8 mouse cellular contexts compared by ENCODE assay signal in genomic region chr10:62339211-62340094, GRCm38 (mm10). TPM values are rescaled to one million over a fixed set of nuclear protein-coding genes. Genes with fewer than 3 reads are reported as not detected.
DNase-seq lines count a peak whose midpoint lies in the region; ATAC-seq lines count a peak whose summit lies in the region.

No protein-coding gene starts in this region.

- peak overlapping the region; percentile 83 for H3K4me2 ChIP-seq in hindbrain, embryonic 11.5 days (replicated peaks; ENCODE audit: low read depth, low read length)

- peak overlapping the region; percentile 50 for H3K4me3 ChIP-seq in hindbrain, embryonic 11.5 days (ENCODE audit: low read depth, low read length)

- H3K4me1 ChIP-seq in hindbrain, embryonic 11.5 days (replicated peaks; ENCODE audit: control insufficient read depth, insufficient read depth, low read length) = no peaks in the 10 kb centered on the region; the same call in 1 of the 2 replicates

- peak overlapping the region; percentile 84 for H3K27ac ChIP-seq in hindbrain, embryonic 11.5 days (ENCODE audit: low read depth, low read length)

- intact Hi-C loops in left cerebral cortex, postnatal 14 days (cut with DNase I) = no loop called here

- ATAC-seq in frontal cortex, adult (ENCODE audit: low TSS enrichment) = peak; percentile 38
- peak; percentile 73 for ATAC-seq in hindbrain, embryonic 11.5 days (ENCODE audit: low FRiP score)
- peak; percentile 19 for ATAC-seq in megakaryocyte, adult 5-6 weeks (ENCODE audit: poor library complexity, severe bottlenecking)

- peak; percentile 30 for DNase-seq in embryo, embryonic 11 days
- DNase-seq in embryo, embryonic 9.5 days (ENCODE audit: extremely low spot score) = no peak
- peak; percentile 64 for DNase-seq in cerebellum, adult 11 months
- peak; percentile 28 for DNase-seq in hindbrain, embryonic 11.5 days (ENCODE audit: low spot score)
- DNase-seq in left cerebral cortex, postnatal 14 days (ENCODE audit: low spot score in 2 of 2) = peak; percentile 62 to 71
- peak; percentile 60 to 64 for DNase-seq in spleen, postnatal 10 days (ENCODE audit: low spot score in 2 of 2)

- H3K27me3 ChIP-seq in hindbrain, embryonic 11.5 days (ENCODE audit: control insufficient read depth, insufficient read depth, low read length) = no peaks in the 10 kb centered on the region; the same call in 1 of the 2 replicates

- no peaks in the 10 kb centered on the region for H3K36me3 ChIP-seq in hindbrain, embryonic 11.5 days (ENCODE audit: control insufficient read depth, insufficient read depth, low read length)

- 5% methylated on average over 44 of the region's 45 CpGs for WGBS in hindbrain, embryonic 11.5 days

- H3K9ac ChIP-seq in hindbrain, embryonic 11.5 days (ENCODE audit: low read depth, low read length) = peak overlapping the region; percentile 59

- no peaks in the 10 kb centered on the region for H3K9me3 ChIP-seq in hindbrain, embryonic 11.5 days (ENCODE audit: control insufficient read depth, low read length)

RNA-seq across cellular contexts. Expression of gene Hk1, which starts 40.3 kb away (rescaled TPM):
- 18.2 and 25.4 TPM in 2 replicates for polyA plus RNA-seq in hindbrain, embryonic 11.5 days (2014; fragmentation: Nextera tagmentation; extraction: Ambion mirVana)
- total RNA-seq in left cerebral cortex, postnatal 14 days (2021) = 100 to 1,000 TPM; 321 to 322 TPM
- 17.9 and 18.8 TPM in 2 replicates for total RNA-seq in megakaryocyte, adult 5-6 weeks (2015)
- total RNA-seq in megakaryocyte, adult 5-6 weeks (2017) = 39.7 and 49.7 TPM in 2 replicates

Comparison
In these comparisons a context has a peak if more than half of its experiments do, and no peak if none do; other contexts are left out.
1. ATAC-seq: peak in every context shown above with its lines; median percentile 73 in hindbrain, embryonic 11.5 days; 38 in frontal cortex, adult; 19 in megakaryocyte, adult 5-6 weeks.
2. RNA of gene Hk1, which starts 40.3 kb away (total RNA-seq): 321 to 322 TPM in left cerebral cortex, postnatal 14 days; 17.9 to 49.7 TPM in megakaryocyte, adult 5-6 weeks; every median in the first group is over 4 times any median in the second.